Mouse (Mus musculus) pancreas, adult 10 weeks (tissue): ENCODE results near the gene P2ry12. TPM values are rescaled to one million over a fixed set of nuclear protein-coding genes. Genes with fewer than 3 reads are reported as not detected.

Experiments
- polyA plus RNA-seq: library from polyadenylated mRNA; stranded (reverse); fragments of 350-450 nt; fragmentation: Illumina TruSeq; extraction: RNeasy Lipid Tissue Mini Kit (QIAGEN cat#74804); gene quantifications from one replicate; pipeline ENCODE4 v1.2.3, GENCODE M21; 2015; ENCODE audit warnings: low read depth, low replicate concordance; ENCODE audit not compliant: insufficient read depth

The P2ry12 gene
- 0.74 TPM for polyA plus RNA-seq

GRCm38 (mm10) chr3:59262704-59263103 is at the start of gene P2ry12:
Gene P2ry12 (minus strand): TSS chr3:59262871.

GRCm38 (mm10) chr3:59210727-59211126 is 51.9 kb downstream of the P2ry12 start, which contains the start of gene P2ry13:
Gene P2ry13 (minus strand): TSS chr3:59210882.

DNA sequence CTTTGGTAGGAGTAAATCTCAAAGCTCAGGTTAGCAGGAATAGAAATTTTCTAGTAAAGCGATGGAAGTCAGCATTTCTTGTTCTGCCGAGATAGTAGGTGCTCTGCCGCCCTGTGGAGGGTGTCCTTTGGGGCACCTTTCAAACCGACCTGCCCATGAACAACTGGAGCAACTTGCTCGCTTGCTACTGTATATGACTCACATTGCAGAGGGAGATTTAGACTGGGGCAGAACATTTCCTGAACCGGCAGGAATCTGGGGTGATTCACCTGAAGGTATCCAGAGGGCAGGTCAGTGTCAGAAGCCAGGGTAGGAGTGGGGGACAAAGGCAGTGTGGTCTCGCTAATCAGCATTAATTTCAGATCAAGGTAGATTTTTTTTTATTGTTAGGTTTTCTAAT is 67.7 kb downstream of the P2ry12 start, which contains the start of gene Gpr87:
Gene Gpr87, minus strand, starts transcription at position 167 of the 400 bp plus-strand sequence.

Other genes with a start within 250 kb of the P2ry12 start
- gene Gpr171, start 161.1 kb downstream of the P2ry12 start, polyA plus RNA-seq, result not detected
- gene P2ry14, start 109.3 kb downstream of the P2ry12 start, polyA plus RNA-seq, result 6.7 TPM
- gene Gpr87, start 67.8 kb downstream of the P2ry12 start, polyA plus RNA-seq, result not detected
- 1.1 TPM for gene P2ry13, start 52.0 kb downstream of the P2ry12 start, polyA plus RNA-seq
- gene Igsf10, start 81.5 kb upstream of the P2ry12 start, polyA plus RNA-seq, result 1.0 TPM